Mouse (Mus musculus): Measurements from ENCODE around the gene Myo10. TPM values are rescaled to one million over a fixed set of nuclear protein-coding genes. Genes with fewer than 3 reads are reported as not detected.
A peak's percentile ranks its signal among the peaks of the same experiment; 100 is the strongest.

Myo10 gene
- polyA plus RNA-seq, 1 experiment from 2014 or later = 27.9 TPM

- no peak overlapping the region for H3K4me3 ChIP-seq
- peaks cover 10% of the 10 kb centered on the region for H3K4me1 ChIP-seq
- H3K9ac ChIP-seq = no peak overlapping the region
- no peaks in the 10 kb centered on the region for H3K27me3 ChIP-seq
- no peak overlapping the region for H3K27ac ChIP-seq
- 92% methylated on average over 9 of the region's 9 CpGs for WGBS
- H3K4me2 ChIP-seq = no peak overlapping the region
- ATAC-seq (ENCODE audit: insufficient number of reproducible peaks, insufficient read depth, low FRiP score, low TSS enrichment, low read depth) = no peak
- H3K9me3 ChIP-seq = no peaks in the 10 kb centered on the region
- H3K36me3 ChIP-seq = peaks cover 74% of the 10 kb centered on the region
These were observed 173.2 kb downstream of the Myo10 start for GRCm38 (mm10) chr15:25795496-25795895.

- peaks cover 5% of the 10 kb centered on the region for H3K4me1 ChIP-seq
- WGBS = 56% methylated on average over 3 of the region's 3 CpGs
- H3K36me3 ChIP-seq = peaks cover 76% of the 10 kb centered on the region
- no peaks in the 10 kb centered on the region for H3K27me3 ChIP-seq
- H3K27ac ChIP-seq = no peak overlapping the region
- H3K4me2 ChIP-seq = no peak overlapping the region
- H3K9me3 ChIP-seq = no peaks in the 10 kb centered on the region
- H3K9ac ChIP-seq = no peak overlapping the region
- no peak for ATAC-seq (ENCODE audit: insufficient number of reproducible peaks, insufficient read depth, low FRiP score, low TSS enrichment, low read depth)
- no peak overlapping the region for H3K4me3 ChIP-seq
These were observed 174.0 kb downstream of the Myo10 start for GRCm38 (mm10) chr15:25796353-25796752.

DNA sequence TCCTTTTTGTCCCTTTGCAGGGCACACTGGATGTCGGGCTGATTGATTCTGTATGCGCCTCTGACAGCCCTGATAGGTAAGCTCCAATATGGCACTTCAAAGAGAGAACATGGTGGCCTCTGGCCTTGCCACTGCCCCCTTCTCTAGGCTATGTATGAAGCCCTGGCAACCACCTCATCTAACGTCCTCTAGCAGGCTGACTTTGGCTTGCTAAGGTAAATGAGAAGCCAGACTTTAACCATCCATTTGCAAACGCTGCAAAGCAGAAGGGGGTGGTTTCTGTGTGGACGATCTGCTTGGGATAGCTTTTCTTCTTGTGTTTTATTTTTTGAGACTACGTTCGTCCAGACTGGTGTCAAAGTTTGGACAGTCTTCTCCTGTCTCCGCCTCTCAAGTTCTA lies 174.9 kb downstream of the Myo10 start:
- Histone ChIP-seq H3K36me3 (peaks cover 84% of the 10 kb centered on the region), H3K4me1 (peaks cover 5% of the 10 kb centered on the region), H3K4me2 (no peak overlapping the region), H3K27me3 (no peaks in the 10 kb centered on the region), H3K9me3 (no peaks in the 10 kb centered on the region), H3K4me3 (no peak overlapping the region), H3K27ac (no peak overlapping the region), H3K9ac (no peak overlapping the region)
- ATAC-seq (ENCODE audit: insufficient number of reproducible peaks, insufficient read depth, low FRiP score, low TSS enrichment, low read depth) = no peak
- 89% methylated on average over 8 of the region's 8 CpGs for WGBS

GRCm38 (mm10) chr15:25797888-25798287 lies 175.6 kb downstream of the Myo10 start:
- Histone ChIP-seq H3K4me1 (peaks cover 5% of the 10 kb centered on the region), H3K27ac (no peak overlapping the region), H3K36me3 (peaks cover 86% of the 10 kb centered on the region), H3K4me2 (no peak overlapping the region), H3K9ac (no peak overlapping the region), H3K4me3 (no peak overlapping the region), H3K9me3 (no peaks in the 10 kb centered on the region), H3K27me3 (no peaks in the 10 kb centered on the region)
- 75% methylated on average over 1 of the region's 1 CpGs for WGBS
- no peak for ATAC-seq (ENCODE audit: insufficient number of reproducible peaks, insufficient read depth, low FRiP score, low TSS enrichment, low read depth)

GRCm38 (mm10) chr15:25801726-25802125 lies 179.4 kb downstream of the Myo10 start:
- Histone ChIP-seq H3K4me2 (no peak overlapping the region), H3K9ac (no peak overlapping the region), H3K4me3 (no peak overlapping the region), H3K4me1 (no peaks in the 10 kb centered on the region), H3K36me3 (peaks cover 96% of the 10 kb centered on the region), H3K27ac (no peak overlapping the region), H3K27me3 (no peaks in the 10 kb centered on the region), H3K9me3 (no peaks in the 10 kb centered on the region)
- 85% methylated on average over 5 of the region's 5 CpGs for WGBS
- no peak for ATAC-seq (ENCODE audit: insufficient number of reproducible peaks, insufficient read depth, low FRiP score, low TSS enrichment, low read depth)

- no peak overlapping the region for H3K4me2 ChIP-seq
- peaks cover 96% of the 10 kb centered on the region for H3K36me3 ChIP-seq
- no peak overlapping the region for H3K4me3 ChIP-seq
- no peak overlapping the region for H3K27ac ChIP-seq
- ATAC-seq (ENCODE audit: insufficient number of reproducible peaks, insufficient read depth, low FRiP score, low TSS enrichment, low read depth) = no peak
- no peaks in the 10 kb centered on the region for H3K9me3 ChIP-seq
- H3K9ac ChIP-seq = no peak overlapping the region
- no peaks in the 10 kb centered on the region for H3K27me3 ChIP-seq
- WGBS = 89% methylated on average over 8 of the region's 8 CpGs
- no peaks in the 10 kb centered on the region for H3K4me1 ChIP-seq
These were observed 179.9 kb downstream of the Myo10 start for GRCm38 (mm10) chr15:25802194-25802593.

- WGBS = 80% methylated on average over 15 of the region's 15 CpGs
These were observed 180.8 kb downstream of the Myo10 start for GRCm38 (mm10) chr15:25803111-25803510.

DNA sequence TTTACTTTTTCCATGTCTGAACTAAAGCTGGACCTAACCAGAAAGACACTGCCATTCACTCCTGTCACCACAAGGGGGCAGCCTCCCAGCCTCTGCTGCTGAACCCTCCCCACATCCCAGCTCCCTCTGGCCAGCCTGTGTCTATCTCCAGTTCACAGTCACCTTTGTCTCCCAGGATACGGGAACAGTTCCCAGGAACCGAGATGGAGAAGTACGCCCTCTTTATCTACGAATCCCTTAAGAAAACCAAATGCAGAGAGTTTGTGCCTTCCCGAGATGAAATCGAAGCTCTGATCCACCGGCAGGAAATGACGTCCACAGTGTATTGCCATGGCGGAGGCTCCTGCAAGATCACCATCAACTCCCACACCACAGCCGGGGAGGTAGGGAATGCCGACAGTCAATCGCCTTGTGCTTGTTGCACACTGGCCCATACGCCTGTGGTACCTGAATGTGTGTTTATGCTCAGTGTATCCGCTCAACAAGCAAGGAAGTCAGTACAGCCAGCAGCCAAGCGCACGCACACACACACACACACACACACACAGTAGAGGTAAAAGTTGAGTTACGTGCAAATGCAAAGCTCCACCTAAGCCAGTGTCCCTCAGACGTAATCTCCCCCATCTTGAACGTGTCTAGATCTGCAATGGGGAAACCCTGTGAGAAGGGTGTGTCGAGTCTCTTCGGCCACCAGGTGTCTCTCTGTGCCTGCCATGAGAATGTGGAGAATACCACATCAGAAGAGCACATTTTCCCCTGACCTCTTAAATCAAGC lies 183.2 kb downstream of the Myo10 start:
- Histone ChIP-seq H3K4me3 (no peak overlapping the region), H3K9me3 (no peaks in the 10 kb centered on the region), H3K27me3 (no peaks in the 10 kb centered on the region), H3K27ac (no peak overlapping the region), H3K9ac (no peak overlapping the region), H3K4me1 (no peaks in the 10 kb centered on the region), H3K36me3 (peaks cover 96% of the 10 kb centered on the region), H3K4me2 (no peak overlapping the region)
- ATAC-seq (ENCODE audit: insufficient number of reproducible peaks, insufficient read depth, low FRiP score, low TSS enrichment, low read depth) = 0 out of 2 replicates have a peak, but pooled peaks have one; percentile 10
- WGBS = 80% methylated on average over 21 of the region's 21 CpGs

More at GRCm38 (mm10) chr15:25803111-25803510, 180.8 kb downstream of the Myo10 start:
- H3K36me3 ChIP-seq = peaks cover 96% of the 10 kb centered on the region
- H3K27ac ChIP-seq = no peak overlapping the region
- H3K9me3 ChIP-seq = no peaks in the 10 kb centered on the region
- H3K4me3 ChIP-seq = no peak overlapping the region
- H3K4me2 ChIP-seq = no peak overlapping the region
- no peak for ATAC-seq (ENCODE audit: insufficient number of reproducible peaks, insufficient read depth, low FRiP score, low TSS enrichment, low read depth)
- no peak overlapping the region for H3K9ac ChIP-seq
- H3K27me3 ChIP-seq = no peaks in the 10 kb centered on the region
- no peaks in the 10 kb centered on the region for H3K4me1 ChIP-seq

- no peaks in the 10 kb centered on the region for H3K27me3 ChIP-seq
- no peak overlapping the region for H3K9ac ChIP-seq
- WGBS = 88% methylated on average over 17 of the region's 17 CpGs
- no peak for ATAC-seq (ENCODE audit: insufficient number of reproducible peaks, insufficient read depth, low FRiP score, low TSS enrichment, low read depth)
- H3K4me3 ChIP-seq = no peak overlapping the region
- H3K4me1 ChIP-seq = no peaks in the 10 kb centered on the region
- H3K27ac ChIP-seq = 0 out of 2 replicates have a peak overlapping the region, but pooled peaks have one; percentile 44
- H3K36me3 ChIP-seq = peaks cover 96% of the 10 kb centered on the region
- no peak overlapping the region for H3K4me2 ChIP-seq
- no peaks in the 10 kb centered on the region for H3K9me3 ChIP-seq
These were observed 184.0 kb downstream of the Myo10 start for GRCm38 (mm10) chr15:25806363-25806762.

- no peak overlapping the region for H3K4me2 ChIP-seq
- no peaks in the 10 kb centered on the region for H3K9me3 ChIP-seq
- no peak for ATAC-seq (ENCODE audit: insufficient number of reproducible peaks, insufficient read depth, low FRiP score, low TSS enrichment, low read depth)
- peaks cover 96% of the 10 kb centered on the region for H3K36me3 ChIP-seq
- H3K9ac ChIP-seq = no peak overlapping the region
- no peaks in the 10 kb centered on the region for H3K27me3 ChIP-seq
- no peak overlapping the region for H3K27ac ChIP-seq
- WGBS = 93% methylated on average over 9 of the region's 9 CpGs
- no peak overlapping the region for H3K4me3 ChIP-seq
- H3K4me1 ChIP-seq = no peaks in the 10 kb centered on the region
These were observed 184.6 kb downstream of the Myo10 start for GRCm38 (mm10) chr15:25806878-25807277.

DNA sequence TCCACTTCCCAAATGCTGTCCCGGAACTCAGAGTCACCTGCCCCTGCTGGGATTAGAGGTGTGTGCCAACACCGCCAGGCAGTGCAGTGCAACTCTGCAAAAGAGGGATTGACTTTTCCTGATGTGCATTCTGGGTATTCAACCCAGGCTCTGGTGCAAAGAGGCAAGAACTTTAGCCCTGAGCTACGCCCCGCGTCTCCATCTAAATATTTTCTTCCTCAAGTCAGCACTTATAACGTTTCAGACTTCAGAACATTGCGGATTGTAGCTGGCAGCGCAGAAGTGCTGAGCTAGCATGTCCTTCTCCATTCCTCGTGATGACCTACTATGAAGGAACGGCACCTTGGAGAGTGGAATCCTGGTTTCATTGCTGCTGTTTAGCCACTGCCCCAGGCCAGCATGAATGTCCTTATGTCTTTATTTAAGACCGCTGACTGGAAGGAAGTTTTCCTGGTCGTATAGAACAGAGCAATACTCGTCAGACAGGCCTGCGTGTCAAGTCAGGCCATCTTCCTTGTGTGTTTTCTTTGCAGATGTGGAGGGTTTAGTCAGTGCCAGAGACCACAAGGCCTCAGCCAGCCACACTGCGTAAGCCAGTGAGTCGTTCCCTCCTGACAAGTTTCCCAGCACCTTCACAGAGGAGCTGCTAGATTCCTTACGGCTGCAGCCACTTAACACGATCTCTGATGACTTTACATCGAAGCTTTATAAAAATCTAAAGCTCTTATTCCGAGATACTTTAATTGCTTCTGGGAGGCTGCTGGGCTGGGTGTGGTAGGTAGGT lies 186.5 kb downstream of the Myo10 start:
- no peak overlapping the region for H3K27ac ChIP-seq
- H3K36me3 ChIP-seq = peaks cover 94% of the 10 kb centered on the region
- ATAC-seq (ENCODE audit: insufficient number of reproducible peaks, insufficient read depth, low FRiP score, low TSS enrichment, low read depth) = no peak
- no peaks in the 10 kb centered on the region for H3K4me1 ChIP-seq
- H3K9me3 ChIP-seq = no peaks in the 10 kb centered on the region
- no peak overlapping the region for H3K4me2 ChIP-seq
- no peaks in the 10 kb centered on the region for H3K27me3 ChIP-seq
- H3K4me3 ChIP-seq = no peak overlapping the region
- no peak overlapping the region for H3K9ac ChIP-seq
- 88% methylated on average over 20 of the region's 20 CpGs for WGBS

- no peak overlapping the region for H3K4me3 ChIP-seq
- H3K9me3 ChIP-seq = no peaks in the 10 kb centered on the region; the same call in 1 of the 2 replicates
- no peaks in the 10 kb centered on the region for H3K27me3 ChIP-seq
- peaks cover 92% of the 10 kb centered on the region for H3K36me3 ChIP-seq
- no peak overlapping the region for H3K9ac ChIP-seq
- 87% methylated on average over 6 of the region's 6 CpGs for WGBS
- no peak for ATAC-seq (ENCODE audit: insufficient number of reproducible peaks, insufficient read depth, low FRiP score, low TSS enrichment, low read depth)
- no peaks in the 10 kb centered on the region for H3K4me1 ChIP-seq
- no peak overlapping the region for H3K4me2 ChIP-seq
- H3K27ac ChIP-seq = no peak overlapping the region
These were observed 187.3 kb downstream of the Myo10 start for GRCm38 (mm10) chr15:25809669-25810068.
